Mouse (Mus musculus) brain, embryonic 14.5 days (tissue): ENCODE data around the gene Plekha5.

Experiments
- CTCF ChIP-seq: fragments of 200-500 bp; IDR thresholded peaks from 2 replicates; pipeline ENCODE4 v1.5.1; 2012; ENCODE audit warnings: inconsistent platforms, mild to moderate bottlenecking, moderate library complexity, borderline replicate concordance; ENCODE audit not compliant: insufficient read depth, insufficient read length; ENCODE audit errors: extremely low read depth
- POLR2A ChIP-seq: fragments of 200-500 bp; IDR thresholded peaks from 2 replicates; pipeline ENCODE4 v1.6.1; 2012; ENCODE audit warnings: mild to moderate bottlenecking, inconsistent platforms, borderline replicate concordance; ENCODE audit not compliant: poor library complexity, insufficient read depth, insufficient read length, severe bottlenecking; ENCODE audit errors: extremely low read depth

DNA sequence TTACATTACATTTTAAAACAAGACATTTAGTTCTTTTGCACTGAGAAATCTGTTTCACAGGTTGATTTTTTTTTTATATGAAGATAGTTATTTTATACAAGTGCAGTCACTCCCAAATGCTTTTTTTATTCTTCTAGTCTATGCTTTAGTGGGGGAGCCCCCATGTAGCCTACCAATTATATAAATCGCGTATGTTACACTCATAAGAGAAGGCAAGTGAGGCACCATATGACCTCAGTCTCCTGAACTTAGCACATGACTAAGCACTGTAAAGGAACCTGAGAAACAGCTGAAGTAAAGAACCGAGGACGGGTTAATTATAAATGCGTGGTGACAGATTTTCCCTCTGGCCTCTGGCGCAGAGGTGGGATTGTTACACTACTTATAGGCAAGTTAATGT lies 43.0 kb downstream of the Plekha5 start:
- TF ChIP-seq CTCF (no peak), POLR2A (no peak)
